Mouse (Mus musculus): Measurements from ENCODE around the gene Fam76a. TPM values are rescaled to one million over a fixed set of nuclear protein-coding genes. Genes with fewer than 3 reads are reported as not detected.

Gene Fam76a
- polyA plus RNA-seq, 1 experiment from 2014 or later, result 41.9 TPM

Other genes starting within 250 kb of the Fam76a start
- gene Xkr8, start 190.0 kb downstream of the Fam76a start, polyA plus RNA-seq (2014; fragmentation: Nextera tagmentation; extraction: Ambion mirVana), result 4.0 and 7.8 TPM in 2 replicates
- 7.4 and 7.8 TPM in 2 replicates for gene Smpdl3b, start 165.3 kb downstream of the Fam76a start, polyA plus RNA-seq (2014; fragmentation: Nextera tagmentation; extraction: Ambion mirVana)
- gene Rpa2, start 154.2 kb downstream of the Fam76a start, polyA plus RNA-seq (2014; fragmentation: Nextera tagmentation; extraction: Ambion mirVana), result 108 and 115 TPM in 2 replicates
- gene Themis2, start 126.2 kb downstream of the Fam76a start, polyA plus RNA-seq (2014; fragmentation: Nextera tagmentation; extraction: Ambion mirVana), result 2.0 TPM in 2 replicates
- gene Ppp1r8, start 79.4 kb downstream of the Fam76a start, polyA plus RNA-seq (2014; fragmentation: Nextera tagmentation; extraction: Ambion mirVana), result 63.1 and 72.4 TPM in 2 replicates
- gene Stx12, start 38.0 kb downstream of the Fam76a start, polyA plus RNA-seq (2014; fragmentation: Nextera tagmentation; extraction: Ambion mirVana), result 58.1 and 63.4 TPM in 2 replicates
- gene Fgr, start 51.5 kb upstream of the Fam76a start, polyA plus RNA-seq (2014; fragmentation: Nextera tagmentation; extraction: Ambion mirVana), result 0.62 and 0.99 TPM in 2 replicates
- gene Ahdc1, start 88.7 kb upstream of the Fam76a start, polyA plus RNA-seq (2014; fragmentation: Nextera tagmentation; extraction: Ambion mirVana), result 7.3 and 8.1 TPM in 2 replicates
- gene Wasf2, start 207.9 kb upstream of the Fam76a start, polyA plus RNA-seq (2014; fragmentation: Nextera tagmentation; extraction: Ambion mirVana), result 79.6 and 88.3 TPM in 2 replicates

Measured in intestine, embryonic 14.5 days (tissue).